Mouse (Mus musculus) left cerebral cortex, adult 9 months (tissue): ENCODE measurements around the gene Ccdc92b.
A peak's percentile ranks its signal among the peaks of the same experiment; 100 is the strongest.

Source experiments
- DNase-seq, 2 experiments: peaks; one replicate each; pipeline ENCODE4 v3.0.0; 2022; ENCODE audit warnings: low spot score in 2 of 2

The Ccdc92b gene

GRCm38 (mm10) chr11:74611437-74611836 is 8.0 kb upstream of the Ccdc92b start:
- DNase-seq, result no peak

- no peak for DNase-seq
Measured at GRCm38 (mm10) chr11:74613428-74613827, 6.0 kb upstream of the Ccdc92b start.

GRCm38 (mm10) chr11:74615571-74615970 is 3.8 kb upstream of the Ccdc92b start:
- no peak for DNase-seq

GRCm38 (mm10) chr11:74619956-74620300 is 523 bp downstream of the Ccdc92b start:
- no peak for DNase-seq

GRCm38 (mm10) chr11:74621974-74622669 is 2.7 kb downstream of the Ccdc92b start:
- DNase-seq, result no peak

GRCm38 (mm10) chr11:74623693-74624092 is 4.3 kb downstream of the Ccdc92b start:
- DNase-seq, result no peak

GRCm38 (mm10) chr11:74625333-74625732 is 5.9 kb downstream of the Ccdc92b start:
- no peak for DNase-seq

- no peak for DNase-seq
Measured at GRCm38 (mm10) chr11:74627481-74627880, 8.1 kb downstream of the Ccdc92b start.

- DNase-seq, result no peak
Measured at GRCm38 (mm10) chr11:74631880-74632789, 12.7 kb downstream of the Ccdc92b start.

GRCm38 (mm10) chr11:74634490-74635275 is 15.3 kb downstream of the Ccdc92b start:
- peak in 1 of 2 experiments; percentile 71 for DNase-seq

- DNase-seq, result no peak
Measured at GRCm38 (mm10) chr11:74637486-74637885, 18.1 kb downstream of the Ccdc92b start.

- peak in 1 of 2 experiments; percentile 67 for DNase-seq
Measured at GRCm38 (mm10) chr11:74637971-74638790, 18.8 kb downstream of the Ccdc92b start.

GRCm38 (mm10) chr11:74638791-74639411 is 19.5 kb downstream of the Ccdc92b start:
- no peak for DNase-seq

- DNase-seq, result no peak
Measured at GRCm38 (mm10) chr11:74639628-74640027, 20.2 kb downstream of the Ccdc92b start.

- DNase-seq, result no peak
Measured at GRCm38 (mm10) chr11:74647966-74648365, 28.6 kb downstream of the Ccdc92b start.

- DNase-seq, result no peak
Measured at GRCm38 (mm10) chr11:74648676-74649075, 29.3 kb downstream of the Ccdc92b start.

GRCm38 (mm10) chr11:74649095-74649646 is 29.8 kb downstream of the Ccdc92b start, which contains the start of gene Cluh:
Gene Cluh (plus strand): TSS chr11:74649495.
- DNase-seq, result peak; percentile 95 to 98

GRCm38 (mm10) chr11:74649647-74650551 is 30.5 kb downstream of the Ccdc92b start:
- peak in 1 of 2 experiments; percentile 23 for DNase-seq

- no peak for DNase-seq
Measured at GRCm38 (mm10) chr11:74650576-74651100, 31.2 kb downstream of the Ccdc92b start.
